Comparison of ENCODE assay signal across 9 mouse cellular contexts in genomic region chr7:49751148-49751547, GRCm38 (mm10). TPM values are rescaled to one million over a fixed set of nuclear protein-coding genes. Genes with fewer than 3 reads are reported as not detected.
DNase-seq lines count a peak whose midpoint lies in the region; ATAC-seq lines count a peak whose summit lies in the region.
"Had no signal": no experiment of that assay in that cellular context is flagged by ENCODE, and none has a peak within 500 bp of the region (broad histone marks: within the 10 kb centered on the region; RNA-seq: fewer than 3 reads in every experiment).

No protein-coding gene starts in this region.

- H3K27ac ChIP-seq in midbrain, embryonic 10.5 days (replicated peaks), result no peak overlapping the region
- no peak overlapping the region for H3K27ac ChIP-seq in midbrain, embryonic 16.5 days (ENCODE audit: low read length)
- H3K27ac ChIP-seq: hindbrain, embryonic 15.5 days had no signal

- peaks cover 17% of the 10 kb centered on the region for H3K4me1 ChIP-seq in midbrain, embryonic 10.5 days
- H3K4me1 ChIP-seq in midbrain, embryonic 16.5 days (ENCODE audit: control insufficient read depth, insufficient read depth, low read length), result peaks cover 2% of the 10 kb centered on the region; the same call in 1 of the 2 replicates
- H3K4me1 ChIP-seq: hindbrain, embryonic 15.5 days had no signal

- H3K4me3 ChIP-seq in midbrain, embryonic 10.5 days, result no peak overlapping the region
- H3K4me3 ChIP-seq in midbrain, embryonic 16.5 days (ENCODE audit: low read depth, low read length), result no peak overlapping the region
- H3K4me3 ChIP-seq: hindbrain, embryonic 15.5 days had no signal

- H3K9me3 ChIP-seq in midbrain, embryonic 10.5 days (replicated peaks), result no peaks in the 10 kb centered on the region
- H3K9me3 ChIP-seq in midbrain, embryonic 16.5 days (replicated peaks; ENCODE audit: control insufficient read depth, low read length, poor library complexity, severe bottlenecking), result no peaks in the 10 kb centered on the region
- H3K9me3 ChIP-seq: hindbrain, embryonic 15.5 days had no signal

- no peaks in the 10 kb centered on the region for H3K36me3 ChIP-seq in midbrain, embryonic 10.5 days
- H3K36me3 ChIP-seq in midbrain, embryonic 16.5 days (ENCODE audit: control insufficient read depth, insufficient read depth, low read length), result no peaks in the 10 kb centered on the region
- H3K36me3 ChIP-seq: hindbrain, embryonic 15.5 days had no signal

- ATAC-seq in cerebellum, adult (ENCODE audit: insufficient number of reproducible peaks, low FRiP score, low TSS enrichment), result no peak; the same call in 1 of the 2 replicates
- no peak for ATAC-seq in midbrain, embryonic 16.5 days
- ATAC-seq in megakaryocyte progenitor cell, adult 5-6 weeks (replicated peaks; ENCODE audit: poor library complexity), result peak; percentile 73

- DNase-seq in cerebellum, adult 9-10 months, result peak; percentile 41
- DNase-seq in midbrain, embryonic 10.5 days (ENCODE audit: low spot score), result peak; percentile 41
- DNase-seq in adipocyte (ENCODE audit: low spot score), result peak; percentile 57
- DNase-seq in heart, postnatal 4 days, result peak; percentile 37
- no peak for DNase-seq in gastrocnemius, postnatal 25 days

- 8% methylated on average over 4 of the region's 4 CpGs for WGBS in midbrain, embryonic 10.5 days
- WGBS in midbrain, embryonic 16.5 days, result 2% methylated on average over 4 of the region's 4 CpGs

- H3K9ac ChIP-seq in midbrain, embryonic 16.5 days (ENCODE audit: low read depth, low read length), result no peak overlapping the region
- H3K9ac ChIP-seq: hindbrain, embryonic 15.5 days had no signal

- no peak overlapping the region for H3K4me2 ChIP-seq in midbrain, embryonic 16.5 days (ENCODE audit: low read length)
- H3K4me2 ChIP-seq: hindbrain, embryonic 15.5 days had no signal

- H3K27me3 ChIP-seq in midbrain, embryonic 10.5 days (ENCODE audit: low read depth, poor library complexity, severe bottlenecking), result peaks cover 90% of the 10 kb centered on the region
- H3K27me3 ChIP-seq in midbrain, embryonic 16.5 days (ENCODE audit: control insufficient read depth, insufficient read depth, low read depth, low read length), result peaks cover 30% of the 10 kb centered on the region

RNA-seq across cellular contexts. Expression of gene Htatip2, which starts 7.8 kb away (rescaled TPM):
- 9.8 and 10.3 TPM in 2 replicates for polyA plus RNA-seq in midbrain, embryonic 10.5 days (2016; fragmentation: Nextera tagmentation; extraction: Ambion mirVana)
- 2.9 and 3.4 TPM in 2 replicates for polyA plus RNA-seq in midbrain, embryonic 16.5 days (2015; fragmentation: Nextera tagmentation; extraction: Ambion mirVana)
- total RNA-seq in heart, postnatal 4 days (2021), result 1 to 10 TPM; 5.5 to 6.1 TPM
- total RNA-seq in megakaryocyte progenitor cell, adult 5-6 weeks (2015), result 16.0 and 18.4 TPM in 2 replicates
- total RNA-seq in megakaryocyte progenitor cell, adult 5-6 weeks (2017), result 13.4 and 13.7 TPM in 2 replicates
- 1 to 10 TPM; 2.2 to 4.3 TPM for total RNA-seq in gastrocnemius, postnatal 25 days (2021)

RNA-seq across cellular contexts. Expression of gene Prmt3, which starts 27.0 kb away (rescaled TPM):
- 81.2 and 82.3 TPM in 2 replicates for polyA plus RNA-seq in midbrain, embryonic 10.5 days (2016; fragmentation: Nextera tagmentation; extraction: Ambion mirVana)
- 43.9 and 47.4 TPM in 2 replicates for polyA plus RNA-seq in midbrain, embryonic 16.5 days (2015; fragmentation: Nextera tagmentation; extraction: Ambion mirVana)
- 10 to 100 TPM; 21.9 to 22.2 TPM for total RNA-seq in heart, postnatal 4 days (2021)
- total RNA-seq in megakaryocyte progenitor cell, adult 5-6 weeks (2015), result 55.0 and 73.0 TPM in 2 replicates
- 51.5 and 53.0 TPM in 2 replicates for total RNA-seq in megakaryocyte progenitor cell, adult 5-6 weeks (2017)
- total RNA-seq in gastrocnemius, postnatal 25 days (2021), result 10 to 100 TPM; 10.5 to 12.2 TPM
